Mouse (Mus musculus) gastrocnemius, postnatal 36 days (tissue): ENCODE measurements around the gene Slc25a13. TPM values are rescaled to one million over a fixed set of nuclear protein-coding genes. Genes with fewer than 3 reads are reported as not detected.

ENCODE experiments used
- DNase-seq, 2 experiments: peaks; one replicate each; pipeline ENCODE4 v3.0.0; 2022
- intact Hi-C: fragments of 180-260 bp; cut with DNase I; formaldehyde crosslinking; loops from one replicate; pipeline ENCODE4 v1.15.1; 2025
- total RNA-seq, 2 experiments: library from RNA; stranded (reverse); gene quantifications; 2 replicates each; pipeline ENCODE4 v1.2.3; 2021

Slc25a13 gene
- total RNA-seq, 2 experiments from 2014 or later: 0.74 to 0.84 TPM

GRCm38 (mm10) chr6:6125620-6126019 is 91.4 kb downstream of the Slc25a13 start:
- intact Hi-C loops: no loop called here
- no peak for DNase-seq

GRCm38 (mm10) chr6:6121904-6122303 is 95.1 kb downstream of the Slc25a13 start:
- intact Hi-C loops: no loop called here
- no peak for DNase-seq

GRCm38 (mm10) chr6:6120841-6121240 is 96.1 kb downstream of the Slc25a13 start:
- intact Hi-C loops: no loop called here
- no peak for DNase-seq

- intact Hi-C loops: no loop called here
- no peak for DNase-seq
Measured at GRCm38 (mm10) chr6:6115771-6116170, 101.2 kb downstream of the Slc25a13 start.

- intact Hi-C loops: no loop called here
- DNase-seq: no peak
Measured at GRCm38 (mm10) chr6:6113776-6114175, 103.2 kb downstream of the Slc25a13 start.

GRCm38 (mm10) chr6:6112767-6113528 is 104.0 kb downstream of the Slc25a13 start:
- DNase-seq: no peak
- intact Hi-C loops: no loop called here

GRCm38 (mm10) chr6:6107419-6107966 is 109.5 kb downstream of the Slc25a13 start:
- intact Hi-C loops: no loop called here
- no peak for DNase-seq

GRCm38 (mm10) chr6:6105586-6105985 is 111.4 kb downstream of the Slc25a13 start:
- no peak for DNase-seq
- intact Hi-C loops: no loop called here

- intact Hi-C loops: no loop called here
- DNase-seq: no peak
Measured at GRCm38 (mm10) chr6:6103469-6103868, 113.5 kb downstream of the Slc25a13 start.

- no peak for DNase-seq
- intact Hi-C loops: no loop called here
Measured at GRCm38 (mm10) chr6:6101605-6102004, 115.4 kb downstream of the Slc25a13 start.

- DNase-seq: no peak
- intact Hi-C loops: no loop called here
Measured at GRCm38 (mm10) chr6:6100892-6101480, 116.0 kb downstream of the Slc25a13 start.

- intact Hi-C loops: no loop called here
- DNase-seq: no peak
Measured at GRCm38 (mm10) chr6:6093978-6094377, 123.0 kb downstream of the Slc25a13 start.

GRCm38 (mm10) chr6:6093522-6093921 is 123.5 kb downstream of the Slc25a13 start:
- intact Hi-C loops: no loop called here

GRCm38 (mm10) chr6:6092497-6092896 is 124.5 kb downstream of the Slc25a13 start:
- DNase-seq: no peak
- intact Hi-C loops: no loop called here

More at GRCm38 (mm10) chr6:6093522-6093921, 123.5 kb downstream of the Slc25a13 start:
- DNase-seq: no peak

- no peak for DNase-seq
- intact Hi-C loops: no loop called here
Measured at GRCm38 (mm10) chr6:6091016-6091415, 126.0 kb downstream of the Slc25a13 start.

GRCm38 (mm10) chr6:6088151-6088550 is 128.8 kb downstream of the Slc25a13 start:
- DNase-seq: no peak
- intact Hi-C loops: no loop called here

GRCm38 (mm10) chr6:6080484-6080883 is 136.5 kb downstream of the Slc25a13 start:
- DNase-seq: no peak
- intact Hi-C loops: no loop called here

GRCm38 (mm10) chr6:6077234-6077633 is 139.7 kb downstream of the Slc25a13 start:
- no peak for DNase-seq
- intact Hi-C loops: no loop called here

GRCm38 (mm10) chr6:6075940-6076447 is 141.0 kb downstream of the Slc25a13 start:
- intact Hi-C loops: no loop called here

GRCm38 (mm10) chr6:6071038-6071437 is 145.9 kb downstream of the Slc25a13 start:
- DNase-seq: no peak
- intact Hi-C loops: no loop called here

More at GRCm38 (mm10) chr6:6075940-6076447, 141.0 kb downstream of the Slc25a13 start:
- DNase-seq: no peak

- intact Hi-C loops: no loop called here
- DNase-seq: no peak
Measured at GRCm38 (mm10) chr6:6070015-6070414, 147.0 kb downstream of the Slc25a13 start.

GRCm38 (mm10) chr6:6067201-6067600 is 149.8 kb downstream of the Slc25a13 start:
- no peak for DNase-seq

More at GRCm38 (mm10) chr6:6067201-6067600, 149.8 kb downstream of the Slc25a13 start:
- intact Hi-C loops: no loop called here
